In the genomic region with DNA sequence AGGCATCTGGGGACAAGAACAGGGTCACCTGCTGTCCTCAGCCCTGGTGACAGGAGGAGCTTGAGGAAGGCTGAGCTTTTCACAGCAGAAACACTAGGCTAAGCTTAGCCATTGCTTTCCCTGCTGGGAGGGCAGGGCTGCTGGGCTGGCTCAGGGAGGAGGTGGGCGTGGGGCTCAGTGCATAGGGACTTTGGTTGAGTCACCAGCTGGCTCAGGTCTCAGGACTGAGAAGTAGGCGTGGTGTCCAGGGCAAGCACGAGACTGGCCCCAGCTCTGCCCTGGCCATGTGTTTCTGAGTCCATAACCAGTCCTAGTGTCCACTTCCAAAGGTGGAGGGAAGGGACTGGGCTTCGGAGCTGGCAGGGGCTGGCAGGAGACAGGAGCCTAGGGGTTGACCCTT, we compare ENCODE assay signal across 8 mouse cellular contexts. TPM values are rescaled to one million over a fixed set of nuclear protein-coding genes. Genes with fewer than 3 reads are reported as not detected.
DNase-seq lines count a peak whose midpoint lies in the region.
"Had no signal": no experiment of that assay in that cellular context is flagged by ENCODE, and none has a peak within 500 bp of the region (broad histone marks: within the 10 kb centered on the region; RNA-seq: fewer than 3 reads in every experiment).

No protein-coding gene starts in this region.

- peak; percentile 42 to 71 for DNase-seq in urinary bladder, adult 18-20 months (ENCODE audit: low spot score in 2 of 2)
- DNase-seq in urinary bladder, adult 2 months (ENCODE audit: low spot score) = no peak
- peak; percentile 83 for DNase-seq in adrenal gland, postnatal 36 days
- DNase-seq in heart, postnatal 4 days = peak; percentile 64
- DNase-seq in embryonic facial prominence, embryonic 10.5 days (ENCODE audit: low spot score) = no peak
- DNase-seq in B cell, adult 2 months = no peak
- DNase-seq in cerebellum, adult 11 months = no peak

- H3K36me3 ChIP-seq in embryonic facial prominence, embryonic 10.5 days (replicated peaks) = peaks cover 85% of the 10 kb centered on the region
- H3K36me3 ChIP-seq: liver, embryonic 15.5 days had no signal

- no peaks in the 10 kb centered on the region for H3K9me3 ChIP-seq in embryonic facial prominence, embryonic 10.5 days
- H3K9me3 ChIP-seq: liver, embryonic 15.5 days had no signal

- H3K4me3 ChIP-seq in embryonic facial prominence, embryonic 10.5 days = no peak overlapping the region
- H3K4me3 ChIP-seq: liver, embryonic 15.5 days had no signal

- peaks cover 22% of the 10 kb centered on the region for H3K4me1 ChIP-seq in embryonic facial prominence, embryonic 10.5 days
- H3K4me1 ChIP-seq: liver, embryonic 15.5 days had no signal

- 85% methylated on average over 4 of the region's 4 CpGs for WGBS in embryonic facial prominence, embryonic 10.5 days

- no peak overlapping the region for H3K27ac ChIP-seq in embryonic facial prominence, embryonic 10.5 days (replicated peaks)
- H3K27ac ChIP-seq: liver, embryonic 15.5 days had no signal

- no peaks in the 10 kb centered on the region for H3K27me3 ChIP-seq in embryonic facial prominence, embryonic 10.5 days (replicated peaks; ENCODE audit: low read depth, poor library complexity, severe bottlenecking)

RNA-seq across cellular contexts. Expression of gene Triobp, which starts 12.6 kb away (rescaled TPM):
- 47.1 and 57.9 TPM in 2 replicates for polyA plus RNA-seq in urinary bladder, adult 2 months (2012; rRNA removed)
- 100 to 1,000 TPM; 111 to 142 TPM for total RNA-seq in adrenal gland, postnatal 36 days (2021)
- 10 to 100 TPM; 59.0 to 68.2 TPM for total RNA-seq in heart, postnatal 4 days (2021)
- 46.7 and 49.4 TPM in 2 replicates for polyA plus RNA-seq in embryonic facial prominence, embryonic 10.5 days (2016; fragmentation: Nextera tagmentation; extraction: Ambion mirVana)

RNA-seq across cellular contexts. Expression of gene Nol12, which starts 25.4 kb away (rescaled TPM):
- polyA plus RNA-seq in urinary bladder, adult 2 months (2012; rRNA removed) = 26.5 and 30.7 TPM in 2 replicates
- 10 to 100 TPM; 41.5 to 47.4 TPM for total RNA-seq in adrenal gland, postnatal 36 days (2021)
- 10 to 100 TPM; 20.2 to 22.6 TPM for total RNA-seq in heart, postnatal 4 days (2021)
- polyA plus RNA-seq in embryonic facial prominence, embryonic 10.5 days (2016; fragmentation: Nextera tagmentation; extraction: Ambion mirVana) = 69.2 and 71.5 TPM in 2 replicates

RNA-seq across cellular contexts. Expression of gene Lgals1, which starts 33.6 kb away (rescaled TPM):
- polyA plus RNA-seq in urinary bladder, adult 2 months (2012; rRNA removed) = 979 and 1,151 TPM in 2 replicates
- total RNA-seq in adrenal gland, postnatal 36 days (2021) = 100 to 1,000 TPM; 303 to 486 TPM
- 100 to 1,000 TPM; 465 to 471 TPM for total RNA-seq in heart, postnatal 4 days (2021)
- 241 and 316 TPM in 2 replicates for polyA plus RNA-seq in embryonic facial prominence, embryonic 10.5 days (2016; fragmentation: Nextera tagmentation; extraction: Ambion mirVana)

RNA-seq across cellular contexts. Expression of gene Pdxp, which starts 46.4 kb away (rescaled TPM):
- polyA plus RNA-seq in urinary bladder, adult 2 months (2012; rRNA removed) = 2.4 and 3.8 TPM in 2 replicates
- total RNA-seq in adrenal gland, postnatal 36 days (2021) = 1 to 10 TPM; 3.3 to 3.7 TPM
- total RNA-seq in heart, postnatal 4 days (2021) = 1 to 10 TPM; 9.3 to 9.4 TPM
- 32.6 and 36.5 TPM in 2 replicates for polyA plus RNA-seq in embryonic facial prominence, embryonic 10.5 days (2016; fragmentation: Nextera tagmentation; extraction: Ambion mirVana)

Comparison
In these comparisons a context has a peak if more than half of its experiments do, and no peak if none do; other contexts are left out.
1. DNase-seq: peak in urinary bladder, adult 18-20 months (2 of 2), adrenal gland, postnatal 36 days (2 of 2) and heart, postnatal 4 days (single experiment); none in urinary bladder, adult 2 months (single experiment), embryonic facial prominence, embryonic 10.5 days (single experiment), B cell, adult 2 months (0 of 2) and cerebellum, adult 11 months (single experiment).